ENCODE assay signal across 9 mouse cellular contexts in the genomic region with DNA sequence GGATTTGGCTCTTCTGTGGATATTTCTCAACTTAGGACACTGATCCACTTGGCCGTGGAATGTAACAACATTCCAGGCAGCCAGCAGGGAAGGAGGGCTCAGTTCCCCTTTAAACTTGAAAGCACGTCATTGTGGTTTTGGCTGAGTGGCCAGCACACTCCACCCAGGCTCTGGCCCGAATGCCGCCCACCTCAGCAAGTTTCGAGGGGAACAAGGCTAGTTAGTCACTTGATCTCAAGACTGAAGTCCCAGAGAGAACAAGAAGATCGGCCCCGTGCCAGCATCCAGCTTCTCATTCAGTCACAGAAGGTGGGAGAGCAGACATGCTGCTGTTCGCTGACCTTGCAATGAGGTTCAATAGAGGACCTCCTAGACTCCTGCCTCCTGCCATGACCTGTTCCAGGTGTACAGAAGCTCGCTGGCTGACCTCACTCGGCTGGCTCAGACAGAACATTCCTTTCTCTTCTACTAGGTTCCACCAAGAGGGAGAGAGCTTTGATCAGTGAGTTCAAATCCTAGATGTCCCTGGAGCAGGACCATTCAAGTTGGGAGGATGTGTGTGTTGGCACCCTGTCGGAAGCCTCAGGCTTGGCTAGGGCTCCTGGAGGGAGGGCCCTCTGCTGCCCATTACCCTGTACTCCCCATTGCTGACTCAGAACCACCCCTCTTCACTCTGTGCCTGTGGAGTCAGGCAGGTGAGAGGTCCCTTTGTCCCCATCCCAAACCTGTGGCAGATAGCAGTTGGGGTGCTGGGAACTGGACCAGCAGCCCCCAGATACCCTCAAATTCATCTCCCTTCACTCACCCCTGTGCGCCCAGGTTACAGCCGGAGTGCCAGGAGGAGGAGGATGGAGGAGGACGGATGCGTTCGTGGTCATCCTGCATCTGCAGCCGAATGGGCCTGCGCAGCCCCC. TPM values are rescaled to one million over a fixed set of nuclear protein-coding genes. Genes with fewer than 3 reads are reported as not detected.
DNase-seq lines count a peak whose midpoint lies in the region; ATAC-seq and TF ChIP-seq lines count a peak whose summit lies in the region.
"Had no signal": no experiment of that assay in that cellular context is flagged by ENCODE, and none has a peak within 500 bp of the region (broad histone marks: within the 10 kb centered on the region; RNA-seq: fewer than 3 reads in every experiment).

No protein-coding gene starts in this region.

- no peak overlapping the region for H3K4me3 ChIP-seq in bone marrow, adult 2 months (replicated peaks; ENCODE audit: control insufficient read depth, low read depth, low read length)
- H3K4me3 ChIP-seq in heart, embryonic 12.5 days = no peak overlapping the region
- H3K4me3 ChIP-seq in limb, embryonic 14.5 days (replicated peaks; ENCODE audit: low read length) = no peak overlapping the region
- H3K4me3 ChIP-seq in forebrain, postnatal 0 days (ENCODE audit: low read depth, low read length) = no peak overlapping the region

- H3K27ac ChIP-seq in bone marrow, adult 2 months (ENCODE audit: control insufficient read depth, insufficient read depth, low read depth, low read length, poor library complexity) = peak overlapping the region; percentile 22; the same call in 1 of the 2 replicates
- H3K27ac ChIP-seq in heart, embryonic 12.5 days (ENCODE audit: poor library complexity, severe bottlenecking) = no peak overlapping the region
- H3K27ac ChIP-seq in limb, embryonic 14.5 days (replicated peaks; ENCODE audit: low read depth, low read length) = peak overlapping the region; percentile 55
- H3K27ac ChIP-seq in forebrain, postnatal 0 days (ENCODE audit: low read depth, low read length) = no peak overlapping the region
- H3K27ac ChIP-seq: liver, embryonic 14.5 days had no signal

- no peaks in the 10 kb centered on the region for H3K9me3 ChIP-seq in heart, embryonic 12.5 days (replicated peaks)
- no peaks in the 10 kb centered on the region for H3K9me3 ChIP-seq in limb, embryonic 14.5 days (ENCODE audit: control insufficient read depth, low read length)
- no peaks in the 10 kb centered on the region for H3K9me3 ChIP-seq in forebrain, postnatal 0 days (ENCODE audit: low read length)

- no peaks in the 10 kb centered on the region for H3K36me3 ChIP-seq in heart, embryonic 12.5 days
- H3K36me3 ChIP-seq in limb, embryonic 14.5 days (ENCODE audit: control insufficient read depth, insufficient read depth, low read length) = no peaks in the 10 kb centered on the region
- H3K36me3 ChIP-seq in forebrain, postnatal 0 days (ENCODE audit: insufficient read depth) = peaks cover 49% of the 10 kb centered on the region

- no peaks in the 10 kb centered on the region for H3K27me3 ChIP-seq in heart, embryonic 12.5 days (replicated peaks)
- H3K27me3 ChIP-seq in limb, embryonic 14.5 days (ENCODE audit: control insufficient read depth, insufficient read depth, low read length) = no peaks in the 10 kb centered on the region
- no peaks in the 10 kb centered on the region for H3K27me3 ChIP-seq in forebrain, postnatal 0 days (ENCODE audit: insufficient read depth, low read length)

- intact Hi-C loops in left cerebral cortex, postnatal 14 days (cut with DNase I) = no loop called here

- no peak overlapping the region for H3K9ac ChIP-seq in heart, embryonic 12.5 days
- no peak overlapping the region for H3K9ac ChIP-seq in limb, embryonic 14.5 days (ENCODE audit: low read depth, low read length, severe bottlenecking)
- no peak overlapping the region for H3K9ac ChIP-seq in forebrain, postnatal 0 days
- H3K9ac ChIP-seq: liver, embryonic 14.5 days had no signal

- no peak for TF ChIP-seq CTCF in bone marrow, adult 2 months (IDR thresholded peaks at IDR 0.05; ENCODE audit: control insufficient read depth, insufficient read depth, low read length)
- no peak for TF ChIP-seq CTCF in forebrain, postnatal 0 days (IDR thresholded peaks at IDR 0.05; ENCODE audit: low read depth)

- TF ChIP-seq POLR2A in bone marrow, adult 2 months (IDR thresholded peaks at IDR 0.05; ENCODE audit: borderline replicate concordance, control insufficient read depth, low read depth, low read length) = no peak
- TF ChIP-seq POLR2A in limb, embryonic 14.5 days (IDR thresholded peaks at IDR 0.05; ENCODE audit: borderline replicate concordance, extremely low read depth, insufficient read depth, insufficient read length) = no peak

- WGBS in bone marrow, adult 2 months = 55% methylated on average over 18 of the region's 18 CpGs
- 69% methylated on average over 18 of the region's 18 CpGs for WGBS in heart, embryonic 12.5 days
- WGBS in limb, embryonic 14.5 days = 62% methylated on average over 18 of the region's 18 CpGs
- 90% methylated on average over 18 of the region's 18 CpGs for WGBS in forebrain, postnatal 0 days

- DNase-seq in left cerebral cortex, postnatal 14 days (ENCODE audit: low spot score in 2 of 2) = peak; percentile 64 to 66
- DNase-seq in left cerebral cortex, adult 18-20 months (ENCODE audit: low spot score in 2 of 2) = no peak
- peak; percentile 86 for DNase-seq in limb, embryonic 14.5 days (ENCODE audit: low spot score)
- DNase-seq in right cerebral cortex, postnatal 4 days = peak; percentile 22
- no peak for DNase-seq in yolk sac, embryonic 10.5 days (ENCODE audit: low spot score)
- DNase-seq in forebrain, postnatal 0 days = no peak

- peaks cover 6% of the 10 kb centered on the region for H3K4me1 ChIP-seq in bone marrow, adult 2 months (ENCODE audit: control insufficient read depth, insufficient read depth, low read length)
- H3K4me1 ChIP-seq in heart, embryonic 12.5 days (replicated peaks) = peaks cover 15% of the 10 kb centered on the region
- H3K4me1 ChIP-seq in limb, embryonic 14.5 days (ENCODE audit: control insufficient read depth, insufficient read depth, low read length) = peaks cover 40% of the 10 kb centered on the region
- H3K4me1 ChIP-seq in forebrain, postnatal 0 days (ENCODE audit: insufficient read depth) = no peaks in the 10 kb centered on the region

- no peak overlapping the region for H3K4me2 ChIP-seq in heart, embryonic 12.5 days
- H3K4me2 ChIP-seq in limb, embryonic 14.5 days (replicated peaks; ENCODE audit: low read depth, low read length, severe bottlenecking) = peak overlapping the region; percentile 15; the same call in 1 of the 2 replicates
- no peak overlapping the region for H3K4me2 ChIP-seq in forebrain, postnatal 0 days (ENCODE audit: low read depth)

- 0 out of 2 replicates have a peak, but pooled peaks have one; percentile 18 for ATAC-seq in heart, embryonic 12.5 days (ENCODE audit: insufficient number of reproducible peaks, low FRiP score)
- ATAC-seq in limb, embryonic 14.5 days (ENCODE audit: low FRiP score, low read depth) = peak; percentile 76
- no peak for ATAC-seq in forebrain, postnatal 0 days

RNA-seq across cellular contexts. Expression of gene Rassf2, which starts 23.2 kb away (rescaled TPM):
- total RNA-seq in left cerebral cortex, postnatal 14 days (2021) = 10 to 100 TPM; 32.6 to 34.5 TPM
- 10 to 100 TPM; 42.8 to 47.5 TPM for total RNA-seq in left cerebral cortex, adult 18-20 months (2021)
- 17.9 and 35.7 TPM in 2 replicates for polyA plus RNA-seq in bone marrow, adult 2 months (2011; ENCODE audit: insufficient read depth, insufficient read length, low replicate concordance, missing spikeins)
- polyA plus RNA-seq in heart, embryonic 12.5 days (2016; fragmentation: Nextera tagmentation; extraction: Ambion mirVana) = 4.8 and 5.3 TPM in 2 replicates
- polyA plus RNA-seq in limb, embryonic 14.5 days (2012; rRNA removed) = 12.6 and 13.2 TPM in 2 replicates
- 14.6 and 15.1 TPM in 2 replicates for polyA plus RNA-seq in limb, embryonic 14.5 days (2014; fragmentation: Nextera tagmentation; extraction: Ambion mirVana)
- 32.8 and 33.5 TPM in 2 replicates for total RNA-seq in forebrain, postnatal 0 days (2014; rRNA removed)
- 15.3 and 19.4 TPM in 2 replicates for polyA plus RNA-seq in forebrain, postnatal 0 days (2015; fragmentation: Nextera tagmentation; extraction: Ambion mirVana)

RNA-seq across cellular contexts. Expression of gene Prnd, which starts 56.2 kb away (rescaled TPM):
- 1 to 10 TPM; 2.4 to 2.7 TPM for total RNA-seq in left cerebral cortex, postnatal 14 days (2021)
- not detected for total RNA-seq in left cerebral cortex, adult 18-20 months (2021)
- polyA plus RNA-seq in bone marrow, adult 2 months (2011; ENCODE audit: insufficient read depth, insufficient read length, low replicate concordance, missing spikeins) = 0.50 TPM in 1 of 2 replicates, not detected in the other
- 5.4 and 6.2 TPM in 2 replicates for polyA plus RNA-seq in heart, embryonic 12.5 days (2016; fragmentation: Nextera tagmentation; extraction: Ambion mirVana)
- 41.2 and 46.2 TPM in 2 replicates for polyA plus RNA-seq in limb, embryonic 14.5 days (2012; rRNA removed)
- polyA plus RNA-seq in limb, embryonic 14.5 days (2014; fragmentation: Nextera tagmentation; extraction: Ambion mirVana) = 44.6 and 50.5 TPM in 2 replicates
- total RNA-seq in forebrain, postnatal 0 days (2014; rRNA removed) = 3.5 and 4.4 TPM in 2 replicates
- polyA plus RNA-seq in forebrain, postnatal 0 days (2015; fragmentation: Nextera tagmentation; extraction: Ambion mirVana) = 6.0 and 6.2 TPM in 2 replicates

Comparison
In these comparisons a context has a peak if more than half of its experiments do, and no peak if none do; other contexts are left out.
1. DNase-seq: peak in left cerebral cortex, postnatal 14 days (2 of 2), limb, embryonic 14.5 days (single experiment) and right cerebral cortex, postnatal 4 days (single experiment); none in left cerebral cortex, adult 18-20 months (0 of 2), yolk sac, embryonic 10.5 days (single experiment) and forebrain, postnatal 0 days (single experiment).
2. H3K27ac ChIP-seq: peak in bone marrow, adult 2 months (single experiment) and limb, embryonic 14.5 days (single experiment); none in heart, embryonic 12.5 days (single experiment) and forebrain, postnatal 0 days (single experiment).